Mouse (Mus musculus) CH12.LX (cell line): Measurements from ENCODE around the gene Btnl9.
A peak's percentile ranks its signal among the peaks of the same experiment; 100 is the strongest.

Source experiments
- CTCF ChIP-seq, 2 experiments: IDR thresholded peaks in 1 of 2; conservative IDR thresholded peaks in 1 of 2; 2 replicates each; pipeline ENCODE4 v1.5.1; 2011 to 2012; ENCODE audit warnings: low read depth in 2 of 2, low read length in 2 of 2, improper control_type of control experiment in 1 of 2, inconsistent platforms in 1 of 2, mild to moderate bottlenecking in 1 of 2, moderate library complexity in 1 of 2
- EP300 ChIP-seq: IDR thresholded peaks from 2 replicates; pipeline ENCODE4 v1.6.1; 2011; ENCODE audit warnings: low read length, improper control_type of control experiment
- ETS1 ChIP-seq: conservative IDR thresholded peaks from 2 replicates; pipeline ENCODE4 v1.6.1; 2012; ENCODE audit warnings: low read depth, mild to moderate bottlenecking, inconsistent platforms, low read length, improper control_type of control experiment, moderate library complexity
- HCFC1 ChIP-seq: IDR thresholded peaks from 2 replicates; pipeline ENCODE4 v1.6.1; 2012; ENCODE audit warnings: low read depth, mild to moderate bottlenecking, inconsistent platforms, low read length, improper control_type of control experiment
- MAFK ChIP-seq: IDR thresholded peaks from 2 replicates; pipeline ENCODE4 v1.6.1; 2011; ENCODE audit warnings: low read length, improper control_type of control experiment; ENCODE audit not compliant: insufficient replicate concordance
- MAX ChIP-seq: IDR thresholded peaks from 2 replicates; pipeline ENCODE4 v1.6.1; 2011; ENCODE audit warnings: low read length, improper control_type of control experiment
- MEF2A ChIP-seq: IDR thresholded peaks from 2 replicates; pipeline ENCODE4 v1.6.1; 2014; ENCODE audit warnings: low read depth, mild to moderate bottlenecking, inconsistent platforms, low read length, improper control_type of control experiment, borderline replicate concordance
- MYC ChIP-seq: IDR thresholded peaks from 2 replicates; pipeline ENCODE4 v1.6.1; 2011; ENCODE audit warnings: low read depth, mild to moderate bottlenecking, improper control_type of control experiment, low read length
- NRF1 ChIP-seq: IDR thresholded peaks from 2 replicates; pipeline ENCODE4 v1.6.1; 2014; ENCODE audit warnings: low read depth, mild to moderate bottlenecking, inconsistent platforms, low read length, improper control_type of control experiment, moderate library complexity
- POLR2A ChIP-seq: IDR thresholded peaks from 2 replicates; pipeline ENCODE4 v1.6.1; 2011; ENCODE audit warnings: low read depth, mild to moderate bottlenecking, improper control_type of control experiment, low read length
- RCOR1 ChIP-seq: conservative IDR thresholded peaks from 2 replicates; pipeline ENCODE4 v1.6.1; 2012; ENCODE audit warnings: low read depth, mild to moderate bottlenecking, inconsistent platforms, low read length, improper control_type of control experiment
- SIN3A ChIP-seq: IDR thresholded peaks from 2 replicates; pipeline ENCODE4 v1.6.1; 2012; ENCODE audit warnings: low read length, improper control_type of control experiment, inconsistent platforms
- SMC3 ChIP-seq: IDR thresholded peaks from 2 replicates; pipeline ENCODE4 v1.6.1; 2011; ENCODE audit warnings: low read depth, low read length, improper control_type of control experiment
- UBTF ChIP-seq: IDR thresholded peaks from 2 replicates; pipeline ENCODE4 v1.6.1; 2012; ENCODE audit warnings: low read depth, mild to moderate bottlenecking, inconsistent platforms, low read length, improper control_type of control experiment, moderate library complexity

DNA sequence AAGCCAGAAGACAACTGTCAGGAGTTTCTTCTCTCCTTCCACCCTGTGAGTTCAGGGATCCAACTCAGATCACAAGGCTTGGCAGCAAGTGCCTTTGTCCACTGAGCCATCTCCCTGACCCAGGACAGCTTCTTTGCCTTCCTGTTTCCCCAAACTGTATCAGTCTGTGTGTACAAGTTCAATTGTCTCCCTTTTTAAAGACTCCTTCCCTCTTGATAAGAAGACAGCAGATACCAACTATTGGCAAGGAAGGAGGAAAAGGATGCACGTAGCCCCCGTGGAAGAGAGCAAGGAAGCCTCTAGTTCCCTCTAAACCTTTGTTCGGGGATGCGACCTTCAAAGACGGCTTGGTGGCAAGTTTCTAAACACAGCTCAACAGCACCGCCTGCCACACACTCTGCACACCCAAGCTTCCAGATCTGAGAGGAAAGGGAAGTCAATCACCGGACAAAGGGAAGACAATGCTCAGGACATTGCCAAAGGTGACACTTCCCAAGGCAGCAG is 8.9 kb upstream of the Btnl9 start:
- TF ChIP-seq EP300 = no peak
- no peak for TF ChIP-seq POLR2A
- 0 out of 4 replicates have a peak, but pooled peaks of 1 of the 2 experiments have one; percentile 12 for TF ChIP-seq CTCF (conservative IDR thresholded peaks at IDR 0.05 in 1 of 2, IDR thresholded peaks at IDR 0.05 in 1 of 2; ENCODE audit: low read depth in 2 of 2, low read length in 2 of 2)
- TF ChIP-seq NRF1 = no peak
- no peak for TF ChIP-seq RCOR1
- no peak for TF ChIP-seq SIN3A
- no peak for TF ChIP-seq ETS1
- no peak for TF ChIP-seq UBTF
- TF ChIP-seq HCFC1 = no peak
- TF ChIP-seq MAX = no peak
- TF ChIP-seq SMC3 = peak; percentile 4; the same call in 1 of the 2 replicates
- TF ChIP-seq MEF2A = no peak
- TF ChIP-seq MYC = no peak
- no peak for TF ChIP-seq MAFK
